Mouse (Mus musculus) MEL (cell line): Measurements from ENCODE around the gene Pla2g6. TPM values are rescaled to one million over a fixed set of nuclear protein-coding genes. Genes with fewer than 3 reads are reported as not detected.

Source experiments
- DNase-seq: peaks from one replicate; pipeline ENCODE4 v3.0.0; 2011; ENCODE audit warnings: low read depth, low spot score
- H3K27ac ChIP-seq: 2 replicates; pipeline ENCODE4 v1.5.1; 2012; ENCODE audit warnings: low read depth, mild to moderate bottlenecking, control low read depth, low read length, moderate library complexity; ENCODE audit not compliant: control insufficient read depth
- H3K27me3 ChIP-seq, 2 experiments: fragments of 150-350 bp in 1 of 2; sonication (generic) in 1 of 2; 2 replicates each; pipeline ENCODE4 v1.6.1; 2012; ENCODE audit warnings: low read length in 2 of 2, mild to moderate bottlenecking in 2 of 2, improper control_type of control experiment in 1 of 2, moderate library complexity in 1 of 2; ENCODE audit not compliant: insufficient read depth in 2 of 2, control insufficient read depth in 1 of 2
- H3K36me3 ChIP-seq, 2 experiments: 2 replicates each; pipeline ENCODE4 v1.6.1; 2012 to 2014; ENCODE audit warnings: low read length in 2 of 2, improper control_type of control experiment in 1 of 2, inconsistent platforms in 1 of 2, mild to moderate bottlenecking in 1 of 2; ENCODE audit not compliant: insufficient read depth in 2 of 2, control insufficient read depth in 1 of 2
- H3K4me1 ChIP-seq, 2 experiments: fragments of 150-350 bp in 1 of 2; sonication (generic) in 1 of 2; 2 replicates each; pipeline ENCODE4 v1.6.1; 2012; ENCODE audit warnings: low read length in 2 of 2, improper control_type of control experiment in 1 of 2, mild to moderate bottlenecking in 1 of 2; ENCODE audit not compliant: insufficient read depth in 2 of 2, control insufficient read depth in 1 of 2
- H3K4me3 ChIP-seq, 2 experiments: fragments of 150-350 bp in 1 of 2; sonication (generic) in 1 of 2; 2 replicates each; pipeline ENCODE4 v1.5.1; 2012; ENCODE audit warnings: low read depth in 2 of 2, low read length in 2 of 2, mild to moderate bottlenecking in 2 of 2, moderate library complexity in 2 of 2, control low read depth in 1 of 2, improper control_type of control experiment in 1 of 2; ENCODE audit not compliant: control insufficient read depth in 1 of 2, insufficient read depth in 1 of 2
- H3K79me2 ChIP-seq: 2 replicates; pipeline ENCODE4 v1.6.1; 2012; ENCODE audit warnings: mild to moderate bottlenecking, low read length, moderate library complexity; ENCODE audit not compliant: control insufficient read depth, poor library complexity, insufficient read depth
- H3K9ac ChIP-seq: 2 replicates; pipeline ENCODE4 v1.6.1; 2012; ENCODE audit warnings: low read depth, mild to moderate bottlenecking, control low read depth, low read length, moderate library complexity; ENCODE audit not compliant: control insufficient read depth, poor library complexity, severe bottlenecking
- H3K9me3 ChIP-seq: fragments of 150-350 bp; sonication (generic); replicated peaks from 2 replicates; pipeline ENCODE4 v1.6.1; 2012; ENCODE audit warnings: mild to moderate bottlenecking, low read length, improper control_type of control experiment, moderate library complexity; ENCODE audit not compliant: insufficient read depth
- BHLHE40 ChIP-seq: IDR thresholded peaks from 2 replicates; pipeline ENCODE4 v1.6.1; 2012; ENCODE audit warnings: low read depth, mild to moderate bottlenecking, inconsistent platforms, low read length, improper control_type of control experiment, borderline replicate concordance
- CHD2 ChIP-seq: IDR thresholded peaks from 2 replicates; pipeline ENCODE4 v1.6.1; 2011; ENCODE audit warnings: low read length, improper control_type of control experiment
- ELF1 ChIP-seq: IDR thresholded peaks from 2 replicates; pipeline ENCODE4 v1.6.1; 2014; ENCODE audit warnings: low read depth, mild to moderate bottlenecking, inconsistent platforms, low read length, improper control_type of control experiment, moderate library complexity
- EP300 ChIP-seq, 2 experiments: IDR thresholded peaks; 2 replicates each; pipeline ENCODE4 v1.6.1; 2011; ENCODE audit warnings: improper control_type of control experiment in 2 of 2, low read length in 2 of 2, low read depth in 1 of 2, mild to moderate bottlenecking in 1 of 2
- ETS1 ChIP-seq: IDR thresholded peaks from 2 replicates; pipeline ENCODE4 v1.6.1; 2012; ENCODE audit warnings: low read depth, mild to moderate bottlenecking, inconsistent platforms, low read length, improper control_type of control experiment, moderate library complexity
- GABPA ChIP-seq: IDR thresholded peaks from 2 replicates; pipeline ENCODE4 v1.6.1; 2012; ENCODE audit warnings: low read depth, mild to moderate bottlenecking, inconsistent platforms, low read length, improper control_type of control experiment, moderate library complexity
- GATA1 ChIP-seq: IDR thresholded peaks from 2 replicates; pipeline ENCODE4 v1.6.1; 2011; ENCODE audit warnings: low read depth, low read length, improper control_type of control experiment
- HCFC1 ChIP-seq: IDR thresholded peaks from 2 replicates; pipeline ENCODE4 v1.6.1; 2012; ENCODE audit warnings: low read depth, mild to moderate bottlenecking, inconsistent platforms, low read length, improper control_type of control experiment, moderate library complexity
- KAT2A ChIP-seq: conservative IDR thresholded peaks from 2 replicates; pipeline ENCODE4 v1.6.1; 2012; ENCODE audit warnings: low read depth, low read length, improper control_type of control experiment, inconsistent platforms
- MAFK ChIP-seq: IDR thresholded peaks from 2 replicates; pipeline ENCODE4 v1.6.1; 2011; ENCODE audit warnings: low read depth, mild to moderate bottlenecking, low read length, improper control_type of control experiment, borderline replicate concordance
- MAX ChIP-seq: IDR thresholded peaks from 2 replicates; pipeline ENCODE4 v1.6.1; 2011; ENCODE audit warnings: low read length, improper control_type of control experiment
- MAZ ChIP-seq: IDR thresholded peaks from 2 replicates; pipeline ENCODE4 v1.6.1; 2012; ENCODE audit warnings: low read depth, mild to moderate bottlenecking, inconsistent platforms, low read length, improper control_type of control experiment
- MEF2A ChIP-seq: IDR thresholded peaks from 2 replicates; pipeline ENCODE4 v1.6.1; 2014; ENCODE audit warnings: low read depth, mild to moderate bottlenecking, inconsistent platforms, low read length, improper control_type of control experiment; ENCODE audit not compliant: poor library complexity, insufficient replicate concordance, severe bottlenecking; ENCODE audit errors: extremely low read depth
- MXI1 ChIP-seq: IDR thresholded peaks from 2 replicates; pipeline ENCODE4 v1.6.1; 2011; ENCODE audit warnings: mild to moderate bottlenecking, low read depth, low read length, improper control_type of control experiment
- MYB ChIP-seq: IDR thresholded peaks from 2 replicates; pipeline ENCODE4 v1.6.1; 2011; ENCODE audit warnings: mild to moderate bottlenecking, low read depth, low read length, improper control_type of control experiment
- NELFE ChIP-seq: IDR thresholded peaks from 2 replicates; pipeline ENCODE4 v1.6.1; 2011; ENCODE audit warnings: low read depth, low read length, improper control_type of control experiment
- NRF1 ChIP-seq: IDR thresholded peaks from 2 replicates; pipeline ENCODE4 v1.6.1; 2014; ENCODE audit warnings: low read depth, mild to moderate bottlenecking, inconsistent platforms, low read length, improper control_type of control experiment, moderate library complexity; ENCODE audit not compliant: poor library complexity, insufficient read depth, severe bottlenecking
- POLR2A ChIP-seq, 2 experiments: IDR thresholded peaks; 2 replicates each; pipeline ENCODE4 v1.6.1; 2011 to 2012; ENCODE audit warnings: low read length in 2 of 2, mild to moderate bottlenecking in 2 of 2, control low read depth in 1 of 2, improper control_type of control experiment in 1 of 2, low read depth in 1 of 2, moderate library complexity in 1 of 2; ENCODE audit not compliant: control insufficient read depth in 1 of 2, insufficient read depth in 1 of 2, poor library complexity in 1 of 2
- POLR2AphosphoS2 ChIP-seq: IDR thresholded peaks from 2 replicates; pipeline ENCODE4 v1.6.1; 2011; ENCODE audit warnings: low read length, improper control_type of control experiment
- RAD21 ChIP-seq: IDR thresholded peaks from 2 replicates; pipeline ENCODE4 v1.6.1; 2011; ENCODE audit warnings: mild to moderate bottlenecking, low read depth, low read length, improper control_type of control experiment
- RCOR1 ChIP-seq: IDR thresholded peaks from 2 replicates; pipeline ENCODE4 v1.6.1; 2012; ENCODE audit warnings: low read depth, mild to moderate bottlenecking, inconsistent platforms, low read length, improper control_type of control experiment
- SIN3A ChIP-seq: IDR thresholded peaks from 2 replicates; pipeline ENCODE4 v1.6.1; 2012; ENCODE audit warnings: low read length, improper control_type of control experiment, inconsistent platforms
- SMC3 ChIP-seq: IDR thresholded peaks from 2 replicates; pipeline ENCODE4 v1.6.1; 2011; ENCODE audit warnings: low read depth, low read length, improper control_type of control experiment
- TAL1 ChIP-seq: IDR thresholded peaks from 2 replicates; pipeline ENCODE4 v1.6.1; 2012; ENCODE audit warnings: mild to moderate bottlenecking, inconsistent platforms, low read length, moderate library complexity, mixed read lengths
- TBP ChIP-seq: IDR thresholded peaks from 2 replicates; pipeline ENCODE4 v1.8.0; 2011; ENCODE audit warnings: low read depth, low read length, improper control_type of control experiment
- TCF12 ChIP-seq: IDR thresholded peaks from 2 replicates; pipeline ENCODE4 v1.6.1; 2014; ENCODE audit warnings: low read depth, mild to moderate bottlenecking, inconsistent platforms, low read length, improper control_type of control experiment, moderate library complexity
- USF1 ChIP-seq: IDR thresholded peaks from 2 replicates; pipeline ENCODE4 v1.6.1; 2014; ENCODE audit warnings: low read depth, mild to moderate bottlenecking, inconsistent platforms, low read length, improper control_type of control experiment, moderate library complexity
- USF2 ChIP-seq, 2 experiments: IDR thresholded peaks; 2 replicates each; pipeline ENCODE4 v1.6.1; 2011 to 2012; ENCODE audit warnings: improper control_type of control experiment in 2 of 2, low read length in 2 of 2, borderline replicate concordance in 1 of 2, inconsistent platforms in 1 of 2, low read depth in 1 of 2, mild to moderate bottlenecking in 1 of 2; ENCODE audit not compliant: insufficient read depth in 1 of 2
- ZMIZ1 ChIP-seq: IDR thresholded peaks from 2 replicates; pipeline ENCODE4 v1.6.1; 2012; ENCODE audit warnings: low read depth, mild to moderate bottlenecking, inconsistent platforms, low read length, improper control_type of control experiment, moderate library complexity
- ZNF384 ChIP-seq: IDR thresholded peaks from 2 replicates; pipeline ENCODE4 v1.6.1; 2012; ENCODE audit warnings: low read depth, mild to moderate bottlenecking, inconsistent platforms, low read length, improper control_type of control experiment
- polyA plus RNA-seq, 2 experiments: library from polyadenylated mRNA; stranded (reverse) in 1 of 2; unstranded in 1 of 2; fragments of >175 nt in 1 of 2; fragments of >200 nt in 1 of 2; gene quantifications; 2 replicates each; pipeline versions ENCODE4 v1.2.1 to v1.2.4; 2012; ENCODE audit warnings: low replicate concordance in 2 of 2, low read depth in 1 of 2; ENCODE audit not compliant: insufficient read length in 2 of 2, insufficient read depth in 1 of 2, missing spikeins in 1 of 2
- total RNA-seq: library from RNA; depleted of rRNA; stranded (reverse); fragments of 300-350 nt; gene quantifications from 2 replicates; pipeline ENCODE4 v1.2.3, GENCODE M21; 2012

Gene Pla2g6
- total and polyA plus RNA-seq, 3 experiments = 11.8 to 24.7 TPM; not detected in 1

DNA sequence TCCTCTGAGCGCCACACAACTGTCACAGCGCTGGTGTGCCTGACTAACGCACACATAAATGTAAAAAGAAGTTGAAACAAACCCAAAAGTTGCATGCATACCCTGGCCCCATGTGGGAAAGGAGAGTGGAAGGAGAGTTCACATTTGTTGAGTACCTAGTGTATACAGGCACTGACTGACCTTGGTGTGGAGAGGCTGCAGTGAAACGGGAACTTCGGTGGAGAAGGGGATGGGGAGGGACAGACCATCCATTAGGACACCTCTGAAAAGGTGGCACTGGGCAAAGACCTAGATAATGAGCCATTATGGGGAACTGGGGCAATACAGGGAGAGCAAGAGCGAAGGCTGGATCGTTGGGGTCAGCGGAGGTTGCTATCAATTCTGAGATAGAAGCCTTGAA, 28.3 kb upstream of the Pla2g6 start:
- no peak for TF ChIP-seq MXI1
- no peak for TF ChIP-seq GATA1
- no peak for TF ChIP-seq GABPA
- no peak for TF ChIP-seq POLR2AphosphoS2
- no peak for TF ChIP-seq TBP
- no peak for TF ChIP-seq TAL1
- no peak for TF ChIP-seq TCF12
- TF ChIP-seq ZNF384 = no peak
- no peak for TF ChIP-seq USF1
- TF ChIP-seq MAZ = no peak
- TF ChIP-seq BHLHE40 = no peak
- no peak for TF ChIP-seq SIN3A
- TF ChIP-seq MAFK = no peak
- no peak for TF ChIP-seq MAX
- TF ChIP-seq ELF1 = no peak
- TF ChIP-seq MYB = no peak
- no peak for TF ChIP-seq SMC3
- no peak for TF ChIP-seq RAD21
- Histone ChIP-seq H3K27me3 (no peaks in the 10 kb centered on the region), H3K9ac (peak overlapping the region; percentile 58), H3K9me3 (no peaks in the 10 kb centered on the region), H3K27ac (no peak overlapping the region), H3K4me1 (peaks cover 0 to 3% of the 10 kb centered on the region in 2 experiments; a peak in 1 of 4 replicates), H3K4me3 (peak overlapping the region; percentile 48 to 60; a peak in 1 of 4 replicates), H3K36me3 (no peaks in the 10 kb centered on the region), H3K79me2 (no peaks in the 10 kb centered on the region)
- no peak for DNase-seq

DNA sequence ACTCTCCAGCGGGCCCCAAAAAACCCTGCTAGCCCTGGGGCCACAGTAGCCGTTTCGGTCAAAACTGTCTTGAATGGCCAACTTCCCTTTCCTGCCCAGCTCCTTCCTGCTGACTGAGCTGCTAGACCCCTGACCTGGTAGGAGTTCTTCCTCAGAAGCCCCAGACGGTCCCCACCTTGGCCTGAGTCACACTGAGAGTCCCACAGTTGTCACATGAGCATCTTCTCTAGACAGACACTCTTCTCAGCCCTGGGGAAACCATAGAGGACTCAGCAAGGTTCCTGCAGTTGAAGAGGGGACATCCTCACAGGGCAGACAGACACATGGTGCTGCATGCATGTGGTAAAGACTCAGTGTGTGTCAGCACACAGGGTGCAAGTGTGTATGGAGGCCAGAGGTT, 26.4 kb upstream of the Pla2g6 start:
- no peaks in the 10 kb centered on the region for H3K79me2 ChIP-seq
- no peak overlapping the region for H3K27ac ChIP-seq
- H3K9ac ChIP-seq = no peak overlapping the region
- peaks cover 0 to 3% of the 10 kb centered on the region in 2 experiments; a peak in 1 of 4 replicates for H3K4me1 ChIP-seq
- H3K27me3 ChIP-seq = no peaks in the 10 kb centered on the region
- no peaks in the 10 kb centered on the region for H3K9me3 ChIP-seq
- no peaks in the 10 kb centered on the region for H3K36me3 ChIP-seq
- no peak overlapping the region for H3K4me3 ChIP-seq
- no peak for DNase-seq
- TF ChIP-seq MAFK (no peak), ZMIZ1 (no peak), NELFE (no peak), MYB (no peak), ZNF384 (no peak), NRF1 (no peak), USF2 (IDR thresholded peaks at IDR 0.05; ENCODE audit: borderline replicate concordance in 1 of 2, insufficient read depth in 1 of 2, low read depth in 1 of 2, low read length in 2 of 2) (no peak), SIN3A (no peak), EP300 (IDR thresholded peaks at IDR 0.05; ENCODE audit: low read depth in 1 of 2, low read length in 2 of 2) (no peak), POLR2AphosphoS2 (no peak), POLR2A (IDR thresholded peaks at IDR 0.05; ENCODE audit: control insufficient read depth in 1 of 2, insufficient read depth in 1 of 2, low read depth in 1 of 2, low read length in 2 of 2, poor library complexity in 1 of 2) (no peak), TCF12 (no peak), RCOR1 (no peak), ELF1 (no peak), CHD2 (no peak), MXI1 (no peak), KAT2A (no peak), MEF2A (no peak), ETS1 (no peak), HCFC1 (no peak)
